Mouse (Mus musculus) myocyte (in vitro differentiated cells): Measurements from ENCODE around the gene Inip.

Experiments
- MAX ChIP-seq: IDR thresholded peaks from one replicate; pipeline ENCODE4 v1.6.1; 2011; ENCODE audit warnings: low read depth, mild to moderate bottlenecking, control low read depth
- MYOD1 ChIP-seq, 3 experiments: IDR thresholded peaks; one replicate each; pipeline ENCODE4 v1.6.1; 2011; ENCODE audit warnings: control low read depth in 2 of 3, low read depth in 2 of 3, mild to moderate bottlenecking in 2 of 3, moderate library complexity in 1 of 3; ENCODE audit not compliant: insufficient read length in 2 of 3, control insufficient read depth in 1 of 3
- POLR2A ChIP-seq: IDR thresholded peaks from one replicate; pipeline ENCODE4 v1.6.1; 2011; ENCODE audit warnings: low read depth, mild to moderate bottlenecking, control low read depth, moderate library complexity; ENCODE audit not compliant: insufficient read length
- TCF12 ChIP-seq: IDR thresholded peaks from one replicate; pipeline ENCODE4 v1.6.1; 2011; ENCODE audit warnings: mild to moderate bottlenecking, control low read depth; ENCODE audit not compliant: poor library complexity, insufficient read depth, severe bottlenecking
- USF1 ChIP-seq: IDR thresholded peaks from one replicate; pipeline ENCODE4 v1.6.1; 2011; ENCODE audit warnings: low read depth, mild to moderate bottlenecking, control low read depth, moderate library complexity

GRCm38 (mm10) chr4:59850181-59850580 lies 48.8 kb upstream of the Inip start:
- TF ChIP-seq POLR2A: no peak
- TF ChIP-seq TCF12: no peak
- no peak for TF ChIP-seq MAX
- TF ChIP-seq USF1: no peak
- no peak for TF ChIP-seq MYOD1 (IDR thresholded peaks at IDR 0.05; ENCODE audit: control insufficient read depth in 1 of 3, insufficient read length in 2 of 3, low read depth in 2 of 3)
